Mouse (Mus musculus) left cerebral cortex, adult 11 months (tissue): ENCODE data around the gene Il27ra.
"Not testable (repeated sequence)": the region's sequence is repeated elsewhere in the genome, so short reads cannot be mapped to it uniquely, and the experiment has no call there.

ENCODE experiments used
- DNase-seq: peaks from one replicate; pipeline ENCODE4 v3.0.0; 2022; ENCODE audit warnings: low spot score

The Il27ra gene

GRCm38 (mm10) chr8:83996567-83997505 lies 45.6 kb downstream of the Il27ra start:
- peak; percentile 67 for DNase-seq

DNA sequence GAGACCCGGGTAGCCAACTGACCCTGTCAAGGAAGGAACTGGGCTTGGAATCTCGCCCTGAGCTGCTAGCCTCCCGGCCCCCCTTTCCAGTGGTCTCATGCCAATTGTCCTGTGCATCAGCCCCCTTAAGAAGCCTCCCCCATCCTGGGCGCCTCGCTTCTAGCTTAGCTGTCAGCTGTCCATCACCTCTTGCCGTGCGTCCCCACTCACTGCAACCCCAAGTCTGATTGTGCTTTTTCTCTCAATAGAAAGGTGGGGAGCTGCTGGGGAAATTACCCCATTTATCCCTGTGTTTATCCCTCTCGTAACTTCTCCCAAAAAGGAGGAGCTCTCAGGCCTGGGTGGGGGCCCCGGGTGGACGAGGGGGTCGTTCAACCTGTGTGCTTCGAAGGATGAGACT lies 46.4 kb downstream of the Il27ra start:
- DNase-seq: no peak

GRCm38 (mm10) chr8:83994030-83994429 lies 48.4 kb downstream of the Il27ra start:
- DNase-seq: no peak

- no peak for DNase-seq
Observed at GRCm38 (mm10) chr8:83992488-83992887, 49.9 kb downstream of the Il27ra start.

GRCm38 (mm10) chr8:83990170-83990569 lies 52.2 kb downstream of the Il27ra start:
- no peak for DNase-seq

- no peak for DNase-seq
Observed at GRCm38 (mm10) chr8:83989243-83989642, 53.1 kb downstream of the Il27ra start.

DNA sequence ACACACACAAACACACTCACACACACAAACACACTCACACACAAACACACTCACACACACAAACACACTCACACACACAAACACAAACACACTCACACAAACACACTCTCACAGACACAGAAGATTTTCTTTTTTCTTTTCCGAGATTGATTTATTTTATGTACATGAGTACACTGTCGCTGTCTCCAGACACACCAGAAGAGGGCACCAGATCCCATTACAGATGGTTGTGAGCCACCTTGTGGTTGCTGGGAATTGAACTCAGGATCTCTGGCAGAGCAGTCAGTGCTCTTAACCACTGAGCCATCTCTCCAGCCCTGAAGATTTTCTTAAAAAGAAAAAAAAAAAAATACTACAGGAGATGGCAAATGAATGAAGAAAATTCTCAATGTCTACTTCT lies 59.2 kb downstream of the Il27ra start:
- DNase-seq: not testable (repeated sequence)

GRCm38 (mm10) chr8:83982449-83982848 lies 59.9 kb downstream of the Il27ra start:
- DNase-seq: no peak

- no peak for DNase-seq
Observed at GRCm38 (mm10) chr8:83981533-83981932, 60.9 kb downstream of the Il27ra start.

DNA sequence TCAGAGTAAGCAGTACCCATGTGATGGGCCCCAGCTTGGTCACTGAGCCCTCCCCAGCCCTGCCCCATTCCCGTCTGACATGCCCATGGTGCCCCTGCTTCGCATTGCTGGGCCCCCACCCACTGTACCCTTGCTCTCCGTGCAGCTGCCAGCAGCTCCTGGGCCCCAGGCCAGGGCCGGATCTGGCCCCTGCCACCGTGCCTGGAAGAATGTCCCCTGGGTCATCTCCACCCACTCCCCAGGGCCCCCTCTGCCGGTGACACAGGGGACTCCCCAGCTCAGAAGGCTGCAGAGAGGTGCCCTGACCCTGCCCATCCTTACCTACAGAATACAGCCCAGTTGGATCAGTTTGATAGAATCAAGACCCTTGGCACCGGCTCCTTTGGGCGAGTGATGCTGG lies 61.5 kb downstream of the Il27ra start:
- DNase-seq: no peak
